Mouse (Mus musculus): ENCODE data around the gene Inha. TPM values are rescaled to one million over a fixed set of nuclear protein-coding genes. Genes with fewer than 3 reads are reported as not detected.

Gene Inha
- total RNA-seq (2014; fragmentation: Nextera tagmentation) = not detected in 2 replicates
- not detected in 2 replicates for total RNA-seq (2017)

- ATAC-seq (replicated peaks; ENCODE audit: poor library complexity, severe bottlenecking) = no peak
Observed at GRCm38 (mm10) chr1:75507006-75507405, at the start of gene Inha. TSS of gene Inha (plus strand) at chr1:75507077.

DNA sequence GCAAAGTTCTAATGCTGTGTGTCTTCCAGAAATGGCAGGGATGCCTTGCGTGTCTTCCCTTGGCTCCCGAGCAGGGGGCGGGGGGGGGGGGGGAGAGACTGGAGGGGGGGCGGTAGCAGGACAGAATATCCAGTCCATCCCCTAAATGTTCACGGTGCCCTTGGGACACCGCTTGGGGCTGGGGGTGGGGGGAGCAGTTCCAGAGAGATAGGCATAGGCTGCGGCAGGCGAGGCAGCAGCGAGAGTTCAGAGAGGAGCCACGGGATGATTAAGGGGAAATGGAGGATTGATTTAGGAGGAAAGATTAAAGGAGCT lies 49.2 kb upstream of the Inha start:
- ATAC-seq (replicated peaks; ENCODE audit: poor library complexity, severe bottlenecking) = no peak

DNA sequence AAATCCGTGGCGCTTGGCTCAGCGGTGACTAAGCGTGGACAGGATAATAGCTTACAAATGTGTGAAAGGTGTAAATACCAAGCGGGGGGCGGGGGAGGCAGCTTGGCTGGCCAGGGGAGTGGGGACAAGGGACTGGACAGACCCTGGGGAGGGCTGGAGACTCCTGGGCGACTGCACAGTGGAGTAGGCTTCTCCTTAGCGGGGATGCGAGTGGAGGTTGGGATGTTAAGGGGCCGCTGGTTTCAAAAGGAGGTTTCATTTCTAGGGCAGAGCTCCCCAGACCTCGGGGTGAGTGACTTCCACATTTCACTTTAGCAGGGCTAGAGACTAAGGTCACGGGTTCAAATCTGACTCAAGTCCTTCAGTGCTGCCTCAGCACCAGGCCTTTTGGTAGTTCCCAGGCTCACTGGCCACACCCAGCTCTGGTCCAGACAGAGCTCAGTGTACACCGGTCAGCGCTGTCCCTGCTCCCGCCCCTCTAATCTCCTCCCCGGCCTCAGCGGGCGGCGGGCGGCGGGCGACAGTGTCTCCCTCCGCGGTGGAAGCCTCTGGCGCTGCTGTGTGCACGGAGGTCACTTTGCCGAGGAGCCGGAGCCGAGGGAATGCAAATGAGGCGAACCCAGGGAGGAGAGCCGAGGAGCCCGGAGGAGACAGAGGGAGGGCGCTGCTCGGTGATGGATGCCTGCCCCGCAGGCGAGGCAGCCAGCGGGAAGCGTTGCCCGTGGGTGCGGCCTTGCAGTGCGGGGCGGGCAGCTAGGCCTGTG lies 48.7 kb upstream of the Inha start:
- ATAC-seq (replicated peaks; ENCODE audit: poor library complexity, severe bottlenecking) = peak; percentile 35

DNA sequence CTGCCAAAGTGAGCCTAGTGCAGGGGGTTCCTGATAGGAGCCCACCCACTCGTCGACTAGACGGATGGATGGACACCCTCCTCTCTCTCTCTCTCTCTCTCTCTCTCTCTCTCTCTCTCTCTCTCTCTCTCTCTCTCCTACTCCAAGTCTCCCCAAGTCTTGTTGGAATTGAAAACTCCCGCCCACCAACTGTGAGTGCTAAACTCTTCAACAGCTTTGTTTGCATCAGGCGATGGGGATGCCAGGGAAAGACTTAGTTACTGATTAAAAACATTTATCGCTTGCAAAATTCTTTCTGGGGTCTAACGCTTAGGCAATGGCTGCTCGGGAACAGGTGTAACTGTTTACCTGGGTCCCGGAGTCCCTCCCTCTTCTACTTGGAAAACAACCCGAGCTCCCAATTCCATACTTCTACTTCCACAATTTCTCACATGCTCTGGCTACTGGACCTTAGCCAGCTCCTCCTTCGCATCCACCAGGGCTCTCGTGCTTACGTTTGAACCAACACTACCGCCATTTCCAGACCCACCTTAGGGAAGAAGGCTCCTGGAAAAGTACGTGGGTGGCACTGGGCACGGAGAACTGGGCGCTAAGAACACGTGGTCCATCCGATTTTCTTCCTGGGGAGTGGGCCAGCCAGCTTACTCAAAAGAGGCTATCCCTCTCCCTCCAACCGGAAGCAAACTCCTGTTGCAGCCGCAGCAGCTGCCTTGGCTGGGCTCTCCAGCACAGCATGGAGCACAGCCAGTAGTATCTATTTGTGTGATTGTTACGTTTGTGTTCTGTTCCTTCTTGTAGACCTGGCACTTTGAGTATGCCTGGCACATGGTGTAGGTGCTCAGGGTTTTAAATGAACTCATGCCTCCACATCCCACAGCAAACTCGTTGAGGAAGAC lies 47.8 kb upstream of the Inha start:
- ATAC-seq (replicated peaks; ENCODE audit: poor library complexity, severe bottlenecking) = no peak

- ATAC-seq (replicated peaks; ENCODE audit: poor library complexity, severe bottlenecking) = no peak
Observed at GRCm38 (mm10) chr1:75460297-75460696, 46.6 kb upstream of the Inha start.

DNA sequence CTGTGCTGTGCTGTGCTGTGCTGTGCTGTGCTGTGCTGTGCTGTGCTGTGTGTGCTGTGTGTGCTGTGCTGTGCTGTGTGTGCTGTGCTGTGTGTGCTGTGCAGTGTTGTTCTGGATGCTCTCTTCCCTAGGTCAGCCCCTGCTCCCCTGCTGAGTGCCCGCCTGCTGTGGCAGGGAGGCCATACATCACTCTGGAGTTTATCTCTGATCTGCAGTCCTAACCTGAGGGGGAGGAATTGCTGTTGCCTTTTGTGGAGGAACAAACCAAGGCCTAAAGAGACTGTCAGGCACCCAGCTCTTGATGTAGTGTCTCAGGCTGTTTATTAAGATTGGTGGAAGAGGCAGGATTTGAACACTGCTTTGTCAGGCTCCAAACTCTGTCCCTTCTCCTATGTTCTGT lies 44.2 kb upstream of the Inha start:
- ATAC-seq (replicated peaks; ENCODE audit: poor library complexity, severe bottlenecking) = no peak

GRCm38 (mm10) chr1:75463652-75464204 lies 43.1 kb upstream of the Inha start:
- ATAC-seq (replicated peaks; ENCODE audit: poor library complexity, severe bottlenecking) = no peak

DNA sequence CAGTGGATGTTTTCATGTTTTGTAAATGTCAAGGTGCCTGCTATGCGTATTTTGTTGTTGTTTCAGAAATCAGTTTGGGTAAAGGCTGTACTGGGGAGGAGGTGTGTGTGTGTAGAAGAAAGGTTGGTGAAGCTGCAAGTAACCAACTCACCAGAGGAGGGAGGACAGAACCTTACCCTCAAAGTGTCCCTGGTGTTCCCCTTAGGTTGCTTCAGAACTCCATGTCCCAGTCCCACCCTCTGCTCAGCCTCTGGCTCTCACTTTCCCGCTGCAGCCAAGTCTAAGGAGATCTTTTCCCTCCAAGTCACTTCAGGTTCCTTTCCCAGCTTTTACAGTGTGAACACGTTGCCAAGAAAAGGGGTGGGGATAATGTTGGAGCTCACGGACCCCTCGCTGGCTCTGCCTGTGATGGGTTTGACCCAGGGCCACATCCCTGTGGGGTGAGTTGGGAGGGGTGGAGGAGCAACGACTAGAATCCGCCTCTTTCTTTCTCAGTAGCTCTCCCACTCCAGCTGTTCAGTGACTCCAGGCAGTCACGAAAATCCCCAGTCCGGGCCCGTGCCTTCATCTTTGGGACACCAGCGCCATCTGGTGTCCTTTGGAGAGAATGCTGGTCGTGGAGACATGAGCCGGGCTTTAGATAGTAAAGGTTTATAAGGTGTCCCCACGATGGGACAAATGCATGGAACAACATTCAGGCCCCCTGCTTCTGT lies 39.5 kb upstream of the Inha start:
- peak; percentile 84 for ATAC-seq (replicated peaks; ENCODE audit: poor library complexity, severe bottlenecking)

- ATAC-seq (replicated peaks; ENCODE audit: poor library complexity, severe bottlenecking) = no peak
Observed at GRCm38 (mm10) chr1:75469287-75469825, 37.5 kb upstream of the Inha start.

GRCm38 (mm10) chr1:75476441-75476840 lies 30.4 kb upstream of the Inha start:
- ATAC-seq (replicated peaks; ENCODE audit: poor library complexity, severe bottlenecking) = no peak

GRCm38 (mm10) chr1:75477264-75477965 lies 29.5 kb upstream of the Inha start:
- peak; percentile 44 for ATAC-seq (replicated peaks; ENCODE audit: poor library complexity, severe bottlenecking)

DNA sequence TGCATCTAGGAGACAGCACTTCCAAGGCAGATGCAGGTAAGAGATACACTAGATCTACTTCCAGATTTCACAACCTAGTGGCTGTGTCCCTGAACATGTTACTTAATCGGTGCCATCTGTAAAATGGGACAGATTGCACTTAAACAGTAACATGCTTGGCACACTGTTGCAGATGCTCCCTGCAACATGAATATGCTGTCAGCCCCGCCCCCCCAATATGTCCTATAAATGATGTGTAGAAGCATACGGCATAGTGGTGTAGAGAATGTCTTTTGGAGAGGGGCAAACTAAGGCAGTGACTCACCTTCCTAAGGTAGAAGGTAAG lies 28.9 kb upstream of the Inha start:
- no peak for ATAC-seq (replicated peaks; ENCODE audit: poor library complexity, severe bottlenecking)

- ATAC-seq (replicated peaks; ENCODE audit: poor library complexity, severe bottlenecking) = 0 out of 2 replicates have a peak, but pooled peaks have one; percentile 15
Observed at GRCm38 (mm10) chr1:75478497-75478896, 28.4 kb upstream of the Inha start.

DNA sequence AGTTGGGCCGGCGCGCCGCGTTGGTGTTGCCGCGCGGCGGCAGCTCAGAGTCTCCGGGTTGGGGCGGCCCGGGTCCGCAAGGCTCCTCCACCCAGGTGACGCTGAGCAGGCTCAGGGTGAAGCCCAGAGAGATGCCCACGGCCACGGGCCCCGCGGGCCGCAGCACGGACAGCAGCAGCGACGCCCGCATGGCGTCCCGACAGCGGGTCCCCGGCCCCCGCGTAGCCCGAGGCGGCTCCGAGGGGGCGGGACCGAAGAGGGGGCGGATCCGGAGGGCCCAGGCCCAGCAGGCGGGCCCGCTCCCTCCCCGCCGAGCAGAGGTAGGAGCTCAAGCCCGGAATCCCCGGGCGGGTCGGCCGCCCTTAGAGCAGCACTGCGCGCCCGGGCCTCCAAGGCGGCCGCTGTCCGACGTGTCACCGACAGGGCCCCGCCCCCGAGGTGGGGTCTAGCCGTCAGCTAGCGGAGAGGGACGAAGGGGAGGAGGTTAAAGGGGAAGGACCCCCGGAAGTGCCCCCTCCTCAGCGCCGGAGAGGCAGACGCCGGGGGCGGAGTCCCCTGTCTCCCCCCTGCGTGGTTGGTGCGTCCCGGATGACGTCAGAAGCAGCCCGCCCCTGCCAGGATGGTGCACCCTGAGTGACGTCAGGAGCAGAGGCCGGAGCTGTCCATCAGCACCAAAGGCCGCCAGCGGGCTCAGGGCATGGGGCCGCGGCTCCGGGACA lies 27.8 kb upstream of the Inha start, which contains the start of the genes Chpf and Tmem198:
Gene Chpf, minus strand, starts transcription at position 392 of the 719 bp plus-strand sequence.
Gene Tmem198, plus strand, starts transcription at position 617 of the 719 bp plus-strand sequence.
- peak; percentile 84 for ATAC-seq (replicated peaks; ENCODE audit: poor library complexity, severe bottlenecking)

- no peak for ATAC-seq (replicated peaks; ENCODE audit: poor library complexity, severe bottlenecking)
Observed at GRCm38 (mm10) chr1:75479635-75479989, 27.3 kb upstream of the Inha start.

DNA sequence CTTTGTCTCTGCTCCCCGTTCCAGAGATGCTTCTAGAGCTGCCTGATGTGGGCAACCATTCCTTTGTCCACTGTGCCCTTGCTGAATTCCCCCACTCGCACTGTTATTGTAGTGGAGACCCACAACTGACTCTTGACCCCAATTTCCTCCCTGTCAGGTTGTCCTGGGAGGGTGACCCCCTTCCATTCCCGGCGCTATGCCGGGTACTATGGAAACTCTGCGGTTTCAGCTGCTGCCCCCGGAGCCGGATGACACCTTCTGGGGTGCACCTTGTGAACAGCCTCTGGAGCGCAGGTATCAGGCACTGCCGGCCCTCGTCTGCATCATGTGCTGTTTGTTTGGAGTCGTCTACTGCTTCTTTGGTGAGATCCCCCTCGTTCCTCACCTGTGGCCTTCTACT lies 26.8 kb upstream of the Inha start:
- no peak for ATAC-seq (replicated peaks; ENCODE audit: poor library complexity, severe bottlenecking)

- ATAC-seq (replicated peaks; ENCODE audit: poor library complexity, severe bottlenecking) = no peak
Observed at GRCm38 (mm10) chr1:75480735-75481134, 26.1 kb upstream of the Inha start.

- peak; percentile 17; the same call in 1 of the 2 replicates for ATAC-seq (replicated peaks; ENCODE audit: poor library complexity, severe bottlenecking)
Observed at GRCm38 (mm10) chr1:75486561-75486960, 20.3 kb upstream of the Inha start.

- no peak for ATAC-seq (replicated peaks; ENCODE audit: poor library complexity, severe bottlenecking)
Observed at GRCm38 (mm10) chr1:75487040-75487404, 19.9 kb upstream of the Inha start.

Measured in granulocyte monocyte progenitor cell, adult 5-6 weeks (primary cell).